Mouse (Mus musculus): ENCODE results near the gene Fyb2.

DNA sequence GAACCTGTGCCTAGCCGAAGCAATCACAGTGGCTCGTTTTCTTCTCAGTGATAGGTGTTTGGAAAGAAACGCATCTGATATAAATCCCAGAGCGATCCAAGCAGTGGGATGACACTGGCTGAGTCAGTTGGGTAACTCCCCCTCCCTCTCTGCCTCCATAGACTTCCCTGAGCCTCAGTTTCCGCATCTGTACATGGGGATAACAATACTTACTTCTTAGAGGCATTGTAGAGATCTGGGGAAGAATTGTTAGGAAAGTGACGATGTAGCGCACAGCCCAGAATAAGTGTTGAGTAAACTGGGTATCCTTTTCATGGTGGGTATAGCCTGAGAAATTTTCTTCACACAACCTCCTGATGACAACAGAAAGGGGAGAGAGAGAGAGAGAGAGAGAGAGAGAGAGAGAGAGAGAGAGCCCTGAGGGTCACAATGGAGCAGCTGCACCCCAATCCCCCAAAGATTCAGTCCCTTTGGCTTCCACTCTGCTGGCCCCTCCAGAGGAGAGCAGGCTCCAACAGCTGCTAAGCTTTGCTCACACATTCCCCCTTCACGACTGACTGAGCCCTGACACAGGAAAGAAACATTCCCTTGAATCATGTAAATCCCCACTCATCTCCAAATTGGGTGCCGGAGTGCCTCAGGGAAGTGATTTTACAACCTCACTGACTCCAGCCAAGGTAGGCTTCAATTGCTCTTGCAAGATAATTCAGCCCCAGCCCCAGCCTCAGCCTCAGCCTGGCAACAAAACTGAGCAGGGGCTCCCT, 24.6 kb upstream of the Fyb2 start:
- TF ChIP-seq SMC3 (IDR thresholded peaks at IDR 0.05; ENCODE audit: low read depth, low read length) (no peak), CTCF (IDR thresholded peaks at IDR 0.05 in 2 of 3, conservative IDR thresholded peaks at IDR 0.05 in 1 of 3; ENCODE audit: control insufficient read depth in 1 of 3, insufficient read depth in 1 of 3, low read depth in 2 of 3, low read length in 3 of 3, poor library complexity in 1 of 3, severe bottlenecking in 1 of 3) (no peak), POLR2A (IDR thresholded peaks at IDR 0.05; ENCODE audit: control insufficient read depth in 1 of 2, insufficient read depth in 1 of 2, low read depth in 1 of 2, low read length in 2 of 2, poor library complexity in 1 of 2) (no peak), USF1 (IDR thresholded peaks at IDR 0.05; ENCODE audit: low read depth, low read length) (no peak), USF2 (IDR thresholded peaks at IDR 0.05; ENCODE audit: borderline replicate concordance in 1 of 2, insufficient read depth in 1 of 2, low read depth in 1 of 2, low read length in 2 of 2) (no peak), EP300 (IDR thresholded peaks at IDR 0.05; ENCODE audit: low read depth in 1 of 2, low read length in 2 of 2) (no peak), POLR2AphosphoS2 (IDR thresholded peaks at IDR 0.05; ENCODE audit: low read length) (no peak), BHLHE40 (IDR thresholded peaks at IDR 0.05; ENCODE audit: borderline replicate concordance, low read depth, low read length) (no peak), MYB (IDR thresholded peaks at IDR 0.05; ENCODE audit: low read depth, low read length) (no peak), TCF12 (IDR thresholded peaks at IDR 0.05; ENCODE audit: low read depth, low read length) (no peak), TBP (IDR thresholded peaks at IDR 0.05; ENCODE audit: low read depth, low read length) (no peak), NELFE (IDR thresholded peaks at IDR 0.05; ENCODE audit: low read depth, low read length) (no peak), CHD2 (IDR thresholded peaks at IDR 0.05; ENCODE audit: low read length) (no peak)
